Mouse (Mus musculus) cerebellum, adult 2 months (tissue): ENCODE data around the gene Ercc1. TPM values are rescaled to one million over a fixed set of nuclear protein-coding genes. Genes with fewer than 3 reads are reported as not detected.

ENCODE experiments used
- DNase-seq, 2 experiments: peaks; one replicate each; pipeline ENCODE4 v3.0.0; 2021
- H3K27ac ChIP-seq: fragments of 200-500 bp; 2 replicates; pipeline ENCODE4 v1.5.1; 2012; ENCODE audit warnings: low read length, control low read depth, inconsistent platforms; ENCODE audit not compliant: insufficient read depth
- H3K27me3 ChIP-seq: fragments of 200-500 bp; 2 replicates; pipeline ENCODE4 v1.6.1; 2012; ENCODE audit warnings: inconsistent platforms, mild to moderate bottlenecking, low read length, moderate library complexity; ENCODE audit not compliant: control insufficient read depth, insufficient read depth
- H3K4me1 ChIP-seq: fragments of 200-500 bp; 2 replicates; pipeline ENCODE4 v1.6.1; 2011; ENCODE audit warnings: low read length; ENCODE audit not compliant: control insufficient read depth, insufficient read depth
- H3K4me3 ChIP-seq: fragments of 200-500 bp; replicated peaks from 2 replicates; pipeline ENCODE3; 2011; ENCODE audit warnings: mild to moderate bottlenecking, low read depth, low read length, control low read depth; ENCODE audit not compliant: insufficient read depth
- CTCF ChIP-seq: fragments of 200-500 bp; IDR thresholded peaks from 2 replicates; pipeline ENCODE4 v1.5.1; 2011; ENCODE audit warnings: low read depth, mild to moderate bottlenecking, control low read depth, low read length, moderate library complexity, borderline replicate concordance; ENCODE audit not compliant: insufficient read depth
- POLR2A ChIP-seq: fragments of 200-500 bp; IDR thresholded peaks from 2 replicates; pipeline ENCODE4 v1.6.1; 2011; ENCODE audit warnings: low read length, control low read depth, borderline replicate concordance; ENCODE audit not compliant: insufficient read depth
- WGBS: fragments of 180-500 bp; shearing (Covaris S2); methylation state at CpG from one replicate; pipeline ENCODE4 v1.1.7; 2018; 5-methylcytosine and 5-hydroxymethylcytosine counted together
- polyA plus RNA-seq: library from polyadenylated mRNA; depleted of rRNA; stranded (reverse); fragments of >200 nt; gene quantifications from 2 replicates; pipeline ENCODE4 v1.2.3, GENCODE M21; 2012; rRNA removed

Ercc1 gene
- 52.2 and 53.9 TPM in 2 replicates for polyA plus RNA-seq

DNA sequence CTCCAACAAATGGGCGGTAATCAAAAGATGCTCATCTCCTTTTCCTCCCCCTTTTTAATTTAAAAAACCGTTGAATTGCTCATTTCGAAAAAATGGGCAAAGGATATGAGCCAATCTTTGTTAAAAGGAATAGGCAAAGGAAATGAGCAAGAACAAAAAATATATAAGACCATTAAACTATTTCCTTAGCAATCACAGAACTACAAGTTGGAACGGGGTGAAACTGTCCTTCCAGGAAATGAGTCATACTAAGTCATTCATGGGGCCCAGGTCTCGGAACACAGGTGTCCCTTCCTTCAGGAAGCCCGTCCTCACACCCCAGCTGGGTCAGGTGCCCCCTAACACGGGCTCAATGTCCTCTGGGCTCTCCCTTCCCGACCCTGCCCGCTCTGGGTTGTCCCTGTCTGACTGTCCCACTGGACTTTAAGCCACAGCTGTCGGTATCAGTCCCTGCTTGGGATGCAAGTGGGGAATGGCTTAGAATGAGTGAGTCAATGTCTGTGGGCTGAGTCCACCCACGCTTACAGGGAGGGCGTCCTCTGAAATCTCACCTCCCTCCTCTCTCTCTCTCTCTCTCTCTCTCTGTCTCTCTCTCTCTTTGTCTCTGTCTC lies at the start of gene Ercc1:
TSS of gene Ercc1 (plus strand) at position 542 of the 611 bp plus-strand sequence.
- TF ChIP-seq CTCF (no peak), POLR2A (no peak)
- Histone ChIP-seq H3K27me3 (no peaks in the 10 kb centered on the region), H3K4me3 (peak within 1 kb of the TSS; percentile 91), H3K4me1 (peaks cover 4% of the 10 kb centered on the region; the same call in 1 of the 2 replicates), H3K27ac (peak within 1 kb of the TSS; percentile 93)
- DNase-seq = no peak
- 16% methylated on average over 12 of the region's 12 CpGs for WGBS

DNA sequence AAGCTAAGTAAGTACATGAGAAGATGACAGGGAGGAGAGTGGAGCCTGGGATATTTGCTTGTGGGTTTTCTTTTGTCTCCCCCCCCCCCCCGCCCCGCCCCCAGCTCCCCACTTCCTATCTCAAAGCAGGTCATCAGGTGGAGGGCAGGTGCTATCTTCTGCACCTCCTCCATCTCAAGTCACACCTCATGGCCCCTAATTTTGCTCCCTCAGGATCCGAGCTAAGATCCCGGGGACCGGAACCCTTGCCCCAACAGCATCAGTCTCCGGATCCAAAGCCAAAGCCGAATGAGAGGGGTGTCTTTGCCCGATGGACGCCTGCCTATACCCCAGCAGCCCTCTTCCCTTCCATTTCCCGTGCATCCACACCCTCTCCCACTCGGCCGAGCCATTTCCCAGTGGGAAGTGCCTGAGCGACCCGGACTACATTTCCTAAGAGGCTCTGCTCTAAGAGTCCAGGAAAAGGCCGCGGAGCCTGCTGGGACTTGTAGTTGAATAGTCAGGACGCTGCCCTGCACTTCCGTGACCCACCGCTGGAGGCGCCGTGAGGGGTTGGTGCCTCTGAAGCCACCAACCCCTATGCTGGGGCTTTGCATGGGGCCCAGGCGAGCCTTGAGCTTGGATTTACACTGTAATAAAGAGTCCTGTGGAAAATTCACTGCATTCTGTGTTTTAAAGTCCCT lies 48.9 kb upstream of the Ercc1 start:
- TF ChIP-seq CTCF (peak; percentile 87), POLR2A (peak; percentile 29; the same call in 1 of the 2 replicates)
- Histone ChIP-seq H3K27ac (0 out of 2 replicates have a peak overlapping the region, but pooled peaks have one; percentile 9), H3K27me3 (no peaks in the 10 kb centered on the region), H3K4me1 (no peaks in the 10 kb centered on the region), H3K4me3 (peak overlapping the region; percentile 53)
- WGBS = 17% methylated on average over 22 of the region's 22 CpGs
- peak; percentile 95 to 98 for DNase-seq

DNA sequence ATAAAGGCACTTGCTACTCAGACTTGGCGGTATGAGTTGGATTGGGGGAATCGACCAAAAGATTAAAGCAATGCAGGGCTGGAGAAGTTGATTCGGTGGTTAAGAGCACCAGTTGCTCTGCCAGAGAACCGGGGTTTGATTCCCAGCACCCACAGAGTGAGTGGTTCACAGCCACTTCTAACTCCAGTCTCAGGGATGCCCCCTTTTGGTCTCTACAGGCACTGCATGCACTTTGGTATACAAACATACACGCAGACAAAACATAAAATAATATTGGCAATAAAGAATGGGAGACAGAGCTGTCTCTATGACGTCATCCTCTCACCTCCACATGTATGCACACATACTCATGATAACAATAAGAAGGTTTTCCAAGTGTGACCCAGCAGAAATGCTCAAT lies 47.5 kb upstream of the Ercc1 start:
- no peak for TF ChIP-seq CTCF
- TF ChIP-seq POLR2A = no peak
- DNase-seq = no peak
- 86% methylated on average over 6 of the region's 6 CpGs for WGBS

DNA sequence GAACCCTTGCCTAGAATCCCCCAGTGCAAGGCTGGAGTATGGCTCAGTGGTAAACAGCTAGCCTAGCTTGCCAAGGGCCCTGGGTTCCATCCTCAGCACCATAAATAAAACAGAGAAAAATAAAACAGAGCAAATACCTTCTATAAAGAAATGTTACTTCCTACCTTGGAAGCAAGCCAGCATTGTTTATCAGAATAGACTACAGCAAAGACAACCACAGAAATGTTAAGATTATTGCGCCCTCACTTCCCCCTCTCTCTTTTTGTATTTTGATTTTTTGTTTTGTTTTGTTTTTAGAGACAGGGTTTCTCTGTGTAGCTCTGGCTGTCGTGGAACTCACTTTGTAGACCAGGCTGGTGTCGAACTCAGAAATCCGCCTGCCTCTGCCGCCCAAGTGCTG lies 46.8 kb upstream of the Ercc1 start:
- no peaks in the 10 kb centered on the region for H3K27me3 ChIP-seq
- no peaks in the 10 kb centered on the region; the same call in 1 of the 2 replicates for H3K4me1 ChIP-seq
- WGBS = 88% methylated on average over 5 of the region's 5 CpGs
- TF ChIP-seq POLR2A = no peak
- no peak for TF ChIP-seq CTCF
- no peak overlapping the region for H3K27ac ChIP-seq
- H3K4me3 ChIP-seq = no peak overlapping the region
- DNase-seq = no peak

More for the DNA sequence above, 47.5 kb upstream of the Ercc1 start:
- Histone ChIP-seq H3K4me3 (no peak overlapping the region), H3K27me3 (no peaks in the 10 kb centered on the region), H3K27ac (no peak overlapping the region), H3K4me1 (no peaks in the 10 kb centered on the region; the same call in 1 of the 2 replicates)

DNA sequence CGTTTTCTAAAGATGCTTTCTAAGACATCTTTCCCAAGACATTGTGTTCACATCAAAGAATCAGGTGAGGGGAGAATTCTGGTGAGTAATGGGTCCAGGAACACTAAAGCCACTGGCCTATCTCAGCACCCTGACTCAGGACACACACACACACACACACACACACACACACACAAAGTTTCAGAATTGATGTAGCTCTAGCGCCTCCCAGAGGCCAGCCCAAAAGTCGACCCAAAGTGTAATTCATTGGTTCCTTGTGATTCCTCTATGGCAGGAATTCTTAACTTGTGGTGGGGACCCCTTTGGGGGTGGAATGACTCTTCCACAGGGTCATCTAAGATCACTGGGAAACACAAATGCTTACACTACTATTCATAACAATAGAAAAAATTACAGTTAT lies 45.4 kb upstream of the Ercc1 start:
- Histone ChIP-seq H3K4me1 (peaks cover 3% of the 10 kb centered on the region; the same call in 1 of the 2 replicates), H3K4me3 (no peak overlapping the region), H3K27ac (no peak overlapping the region), H3K27me3 (no peaks in the 10 kb centered on the region)
- peak; percentile 52 to 56 for DNase-seq
- TF ChIP-seq CTCF (peak; percentile 76), POLR2A (no peak)
- WGBS = 10% methylated on average over 3 of the region's 3 CpGs

DNA sequence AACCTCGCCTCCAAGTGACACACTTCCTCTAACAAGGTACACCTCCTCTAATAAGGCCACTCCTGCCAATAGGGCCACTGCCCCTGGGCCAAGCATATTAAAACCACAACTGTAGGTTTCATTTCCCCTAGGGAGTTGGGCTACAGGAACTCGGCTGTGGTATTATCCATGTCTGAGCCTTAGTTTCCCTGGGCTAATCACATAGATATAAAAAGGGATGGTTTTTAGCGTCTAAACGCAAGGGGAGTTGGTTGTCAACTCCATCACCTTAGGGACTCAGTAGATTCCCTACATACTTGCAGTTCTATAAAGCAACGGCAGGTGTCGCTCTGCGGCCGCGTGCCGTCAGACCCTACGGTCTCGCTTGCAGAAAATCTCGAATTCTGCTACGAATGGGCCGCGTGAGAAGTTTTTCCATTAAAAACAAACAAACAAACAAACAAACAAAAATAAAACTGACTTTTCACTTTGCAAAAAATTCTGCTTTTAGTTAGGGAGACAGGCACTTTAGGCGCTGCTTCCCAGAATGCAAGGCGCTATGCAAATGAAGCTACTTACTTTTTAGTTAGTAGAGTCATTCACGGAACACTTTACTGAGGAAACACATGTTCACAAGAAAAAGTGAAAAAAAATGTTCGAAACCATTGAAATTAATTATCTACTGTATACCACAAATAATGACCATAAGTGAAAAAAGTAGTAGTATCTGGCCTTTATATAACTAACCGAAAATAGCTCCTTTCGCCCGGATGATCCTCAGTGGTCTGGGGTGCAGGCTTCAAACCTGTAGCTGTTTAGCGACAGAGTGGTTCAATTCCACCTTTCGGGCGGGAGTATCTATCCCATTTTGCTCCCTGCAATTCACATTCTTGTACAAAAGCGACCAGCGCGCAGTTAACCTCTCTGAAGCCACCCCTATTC lies 43.8 kb upstream of the Ercc1 start:
- Histone ChIP-seq H3K27ac (no peak overlapping the region), H3K27me3 (peaks cover 2% of the 10 kb centered on the region; the same call in 1 of the 2 replicates)

More for the DNA sequence above, 43.8 kb upstream of the Ercc1 start:
- peaks cover 3% of the 10 kb centered on the region; the same call in 1 of the 2 replicates for H3K4me1 ChIP-seq
- DNase-seq = peak; percentile 86 to 87
- under 1% methylated on average over 29 of the region's 29 CpGs for WGBS
- 0 out of 2 replicates have a peak, but pooled peaks have one; percentile 17 for TF ChIP-seq POLR2A
- peak; percentile 97 for TF ChIP-seq CTCF
- H3K4me3 ChIP-seq = peak overlapping the region; percentile 62
